Mouse (Mus musculus) hindbrain, embryonic 14.5 days (tissue): ENCODE measurements around the gene Muc13. TPM values are rescaled to one million over a fixed set of nuclear protein-coding genes. Genes with fewer than 3 reads are reported as not detected.
A peak's percentile ranks its signal among the peaks of the same experiment; 100 is the strongest.

Experiments used
- ATAC-seq: fragments of 200-750 bp; cut with Nextera tagmentation; 2 replicates; pipeline ENCODE4 v1.8.0; 2017; ENCODE audit warnings: moderate number of reproducible peaks, mild to moderate bottlenecking, moderate TSS enrichment, moderate library complexity; ENCODE audit not compliant: low FRiP score
- DNase-seq: peaks from one replicate; pipeline ENCODE4 v3.0.0-alpha.2; 2015; ENCODE audit warnings: low spot score
- H3K27ac ChIP-seq: fragments of 300-500 bp; sonication (generic); 2 replicates; pipeline ENCODE4 v1.5.1; 2014; ENCODE audit warnings: mild to moderate bottlenecking, moderate library complexity
- H3K27me3 ChIP-seq: fragments of 300-500 bp; sonication (generic); 2 replicates; pipeline ENCODE4 v1.6.1; 2014; ENCODE audit warnings: mild to moderate bottlenecking, low read length, mixed read lengths; ENCODE audit not compliant: control insufficient read depth, insufficient read depth
- H3K36me3 ChIP-seq: fragments of 300-500 bp; sonication (generic); replicated peaks from 2 replicates; pipeline ENCODE4 v1.6.1; 2014; ENCODE audit not compliant: control insufficient read depth, insufficient read depth
- H3K4me1 ChIP-seq: fragments of 300-500 bp; sonication (generic); replicated peaks from 2 replicates; pipeline ENCODE4 v1.6.1; 2014; ENCODE audit warnings: antibody characterized with exemption, low read length, mixed read lengths; ENCODE audit not compliant: control insufficient read depth, insufficient read depth
- H3K4me2 ChIP-seq: fragments of 300-500 bp; sonication (generic); replicated peaks from 2 replicates; pipeline ENCODE4 v1.6.1; 2014; ENCODE audit warnings: mild to moderate bottlenecking, moderate library complexity
- H3K4me3 ChIP-seq: fragments of 300-500 bp; sonication (generic); replicated peaks from 2 replicates; pipeline ENCODE4 v1.5.1; 2014; ENCODE audit warnings: mild to moderate bottlenecking, low read length
- H3K9ac ChIP-seq: fragments of 300-500 bp; sonication (generic); 2 replicates; pipeline ENCODE4 v1.6.1; 2014
- H3K9me3 ChIP-seq: fragments of 300-500 bp; sonication (generic); 2 replicates; pipeline ENCODE4 v1.6.1; 2016; ENCODE audit warnings: low read length; ENCODE audit not compliant: control insufficient read depth
- WGBS: fragments of 180-500 bp; shearing (Covaris S2); extraction: QIAGEN DNeasy Blood & Tissue Kit; methylation state at CpG from one replicate; pipeline ENCODE4 v1.1.7; 2014; 5-methylcytosine and 5-hydroxymethylcytosine counted together
- polyA plus RNA-seq: library from polyadenylated mRNA; unstranded; fragments of >200 nt; fragmentation: Nextera tagmentation; extraction: Ambion mirVana; gene quantifications from 2 replicates; pipeline ENCODE4 v1.2.1, GENCODE M21; 2014

Muc13 gene
- polyA plus RNA-seq, result not detected in 2 replicates

DNA sequence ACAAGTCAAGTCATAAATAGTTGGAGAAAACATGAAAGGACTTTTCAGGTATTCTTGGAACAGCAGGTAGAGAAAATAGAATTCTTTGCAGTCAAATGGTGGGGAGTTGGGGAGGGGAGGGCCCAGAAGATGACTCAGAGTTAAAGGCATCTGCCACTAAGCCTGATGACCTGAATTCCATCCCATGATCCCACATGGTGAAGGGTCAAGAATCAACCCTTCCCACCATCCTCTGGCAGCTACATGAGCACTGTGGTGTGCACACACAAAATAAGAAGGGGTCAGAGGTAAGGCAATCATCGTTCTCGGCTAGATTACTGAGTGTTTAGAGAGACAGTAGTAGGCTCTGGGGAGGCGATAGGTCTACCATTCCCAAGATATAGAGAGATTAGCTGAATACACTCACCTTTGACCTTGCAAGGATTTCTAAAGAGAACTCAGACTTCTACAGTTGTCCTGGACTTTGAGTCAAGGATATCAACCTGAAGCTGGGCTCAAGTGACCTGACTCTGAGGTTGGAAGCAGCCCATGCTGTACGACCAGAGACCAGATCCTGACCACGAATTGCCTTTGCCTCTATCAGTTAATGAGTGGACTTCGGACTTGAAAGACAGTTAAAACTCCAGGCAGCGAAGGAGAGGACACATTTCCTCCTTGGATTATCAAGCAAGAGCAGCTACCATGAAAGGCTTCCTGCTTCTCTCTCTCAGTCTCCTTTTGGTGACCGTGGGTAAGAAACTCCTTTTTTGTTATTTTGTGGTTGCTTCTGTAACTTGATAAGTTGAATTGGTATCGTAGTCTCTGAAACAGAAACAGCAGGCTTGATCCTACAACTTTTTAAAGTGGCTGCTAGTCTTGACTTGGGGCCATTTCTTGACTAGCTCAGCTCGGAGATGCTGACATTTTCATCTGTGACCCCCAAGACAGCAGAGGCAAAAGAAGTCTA is at the start of gene Muc13:
Gene Muc13 (plus strand): TSS at position 192 of the 946 bp plus-strand sequence.
- 90% methylated on average over 10 of the region's 10 CpGs for WGBS
- H3K4me2 ChIP-seq, result no peak within 1 kb of the TSS

DNA sequence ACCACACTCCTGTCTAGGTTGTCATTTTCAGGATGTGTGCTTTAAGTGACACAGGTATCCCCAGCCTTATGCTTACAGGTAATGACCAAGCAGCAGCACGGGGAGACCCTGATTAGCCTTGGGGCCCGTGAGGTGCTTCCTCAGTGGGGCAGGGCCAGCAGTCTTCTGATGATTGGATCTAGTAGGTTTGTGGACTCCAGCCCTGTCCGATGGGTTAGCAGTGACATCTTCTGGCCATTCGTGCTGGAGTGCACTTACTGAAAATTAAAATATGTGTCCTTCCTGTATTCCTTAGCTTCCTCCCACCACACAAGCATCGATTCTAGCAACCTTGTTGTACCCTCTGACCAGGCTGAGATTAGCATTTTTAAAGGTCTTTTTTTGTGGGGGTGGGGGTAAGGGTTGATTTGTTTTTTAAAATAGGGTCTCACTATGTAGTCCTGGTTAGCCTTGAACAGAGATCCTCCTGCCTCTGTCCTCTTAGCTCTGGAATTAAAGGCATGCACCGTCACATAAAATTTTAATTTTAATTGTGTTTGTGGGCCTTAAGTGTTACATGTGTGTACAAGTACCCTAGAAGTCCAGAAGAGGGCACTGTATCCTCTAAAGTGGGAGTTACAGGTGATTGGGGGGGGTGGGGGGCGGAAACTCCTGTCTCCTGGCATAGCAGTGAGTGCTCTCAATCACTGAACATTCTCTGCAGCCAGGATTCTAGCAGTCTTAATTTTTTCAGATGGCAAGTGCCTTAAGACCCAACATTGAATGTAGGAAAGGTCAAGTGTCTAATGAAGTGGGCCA is 49.0 kb upstream of the Muc13 start:
- no peak overlapping the region for H3K9ac ChIP-seq
- no peak overlapping the region for H3K4me2 ChIP-seq
- 58% methylated on average over 7 of the region's 7 CpGs for WGBS
- DNase-seq (peak; percentile 76), ATAC-seq (0 out of 2 replicates have a peak, but pooled peaks have one; percentile 46)
- H3K27me3 ChIP-seq, result no peaks in the 10 kb centered on the region
- no peaks in the 10 kb centered on the region for H3K36me3 ChIP-seq
- H3K27ac ChIP-seq, result no peak overlapping the region
- H3K9me3 ChIP-seq, result no peaks in the 10 kb centered on the region
- H3K4me3 ChIP-seq, result no peak overlapping the region
- H3K4me1 ChIP-seq, result peaks cover 13% of the 10 kb centered on the region; the same call in 1 of the 2 replicates

More for the DNA sequence above, at the start of gene Muc13:
- DNase-seq (no peak), ATAC-seq (no peak)
- H3K27ac ChIP-seq, result no peak within 1 kb of the TSS
- H3K36me3 ChIP-seq, result no peaks in the 10 kb centered on the region
- no peak within 1 kb of the TSS for H3K4me3 ChIP-seq
- no peaks in the 10 kb centered on the region for H3K27me3 ChIP-seq
- no peak within 1 kb of the TSS for H3K9ac ChIP-seq
- H3K4me1 ChIP-seq, result no peaks in the 10 kb centered on the region
- no peaks in the 10 kb centered on the region for H3K9me3 ChIP-seq

DNA sequence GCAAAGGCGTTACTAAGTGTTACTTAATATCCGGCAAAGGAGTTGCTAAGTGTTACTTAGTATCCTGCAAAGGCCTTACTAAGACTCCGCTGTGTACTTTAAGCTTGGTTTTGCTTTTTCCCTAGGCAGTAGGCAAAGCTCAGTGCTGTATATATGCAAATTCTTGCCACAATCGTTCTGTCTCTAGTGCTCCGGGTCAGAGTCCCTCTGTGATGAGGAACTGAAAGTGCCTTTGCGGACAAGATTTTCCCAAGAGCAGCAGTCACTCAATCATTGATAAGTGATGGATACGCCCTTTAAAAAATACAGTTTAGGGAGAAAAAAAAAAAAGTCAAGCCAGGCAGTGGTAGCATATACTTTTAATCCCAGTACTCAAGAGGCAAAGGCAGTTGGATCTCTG is 48.4 kb upstream of the Muc13 start:
- H3K27ac ChIP-seq, result no peak overlapping the region
- WGBS, result 85% methylated on average over 7 of the region's 7 CpGs

DNA sequence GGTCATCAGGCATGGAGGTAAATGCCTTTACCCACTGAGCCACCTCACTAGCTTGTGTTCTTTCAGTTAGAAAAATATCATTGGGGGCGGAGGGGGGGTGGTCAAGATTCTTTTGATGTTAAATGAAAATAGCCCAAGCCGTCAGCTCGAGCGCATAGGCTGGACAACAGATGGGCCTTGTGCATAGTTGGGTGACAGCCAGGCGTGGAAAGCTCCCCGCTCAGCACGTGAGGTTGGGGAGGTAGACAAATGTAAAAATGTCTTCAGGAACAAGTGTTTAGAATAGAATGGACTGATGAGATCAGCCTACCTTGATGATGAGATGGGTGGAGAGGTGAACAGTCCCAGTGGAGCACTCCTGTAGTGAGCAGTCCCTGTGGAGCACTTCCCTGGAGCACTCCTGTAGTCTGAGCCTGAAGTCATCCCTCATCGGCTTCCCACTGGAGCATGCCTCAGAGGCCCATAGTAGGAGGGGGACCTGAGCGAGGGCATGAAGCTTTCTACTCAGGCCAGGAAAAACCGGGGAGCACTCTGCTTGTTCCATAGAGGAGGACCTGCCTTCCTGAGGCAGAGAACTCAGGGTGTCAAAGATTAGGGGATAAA is 47.7 kb upstream of the Muc13 start:
- 73% methylated on average over 10 of the region's 10 CpGs for WGBS
- Histone ChIP-seq H3K27me3 (no peaks in the 10 kb centered on the region), H3K4me1 (peaks cover 10% of the 10 kb centered on the region; the same call in 1 of the 2 replicates), H3K27ac (no peak overlapping the region), H3K9me3 (no peaks in the 10 kb centered on the region), H3K4me2 (no peak overlapping the region), H3K4me3 (no peak overlapping the region), H3K9ac (no peak overlapping the region), H3K36me3 (no peaks in the 10 kb centered on the region)
- DNase-seq (no peak), ATAC-seq (no peak)

More for the DNA sequence above, 48.4 kb upstream of the Muc13 start:
- ATAC-seq (no peak), DNase-seq (no peak)
- no peaks in the 10 kb centered on the region for H3K27me3 ChIP-seq
- H3K4me1 ChIP-seq, result peaks cover 13% of the 10 kb centered on the region; the same call in 1 of the 2 replicates
- H3K9me3 ChIP-seq, result no peaks in the 10 kb centered on the region
- H3K4me3 ChIP-seq, result no peak overlapping the region
- H3K4me2 ChIP-seq, result no peak overlapping the region
- H3K9ac ChIP-seq, result no peak overlapping the region
- H3K36me3 ChIP-seq, result no peaks in the 10 kb centered on the region

DNA sequence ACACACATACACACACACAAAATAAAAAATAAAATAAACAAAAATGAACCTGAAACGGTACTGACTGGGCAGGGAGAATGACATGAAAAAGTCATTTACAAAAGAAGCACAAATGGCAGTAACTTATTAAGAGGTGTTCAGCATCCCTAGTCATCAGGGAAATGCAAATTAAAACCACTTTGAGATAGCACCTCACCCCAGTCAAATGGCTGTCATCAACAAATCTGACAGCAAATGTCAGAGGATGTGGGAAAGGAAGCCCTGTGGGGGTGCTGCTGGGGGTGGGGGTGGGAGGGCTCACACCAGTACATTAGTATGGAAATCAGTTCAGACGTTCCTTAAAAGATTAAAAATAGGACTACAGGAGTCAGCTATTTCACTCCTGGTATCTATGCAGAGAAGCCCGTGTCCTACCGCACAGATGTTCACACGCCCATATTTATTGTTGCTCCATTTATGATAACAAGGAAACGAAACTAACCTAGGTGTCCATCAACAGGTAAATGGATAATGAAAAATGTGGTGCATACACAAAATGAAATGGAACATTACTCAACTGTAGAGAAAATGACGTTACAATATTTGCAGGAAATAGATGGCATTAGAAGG is 46.4 kb upstream of the Muc13 start:
- no peak overlapping the region for H3K9ac ChIP-seq
- H3K4me3 ChIP-seq, result no peak overlapping the region
- H3K36me3 ChIP-seq, result 0 out of 2 replicates have a peak, but pooled peaks cover 3% of the 10 kb centered on the region
- DNase-seq, result no peak
- no peak overlapping the region for H3K27ac ChIP-seq
- H3K4me1 ChIP-seq, result no peaks in the 10 kb centered on the region
- no peak for ATAC-seq
- H3K4me2 ChIP-seq, result no peak overlapping the region
- no peaks in the 10 kb centered on the region for H3K9me3 ChIP-seq
- WGBS, result 61% methylated on average over 7 of the region's 7 CpGs
- no peaks in the 10 kb centered on the region for H3K27me3 ChIP-seq

DNA sequence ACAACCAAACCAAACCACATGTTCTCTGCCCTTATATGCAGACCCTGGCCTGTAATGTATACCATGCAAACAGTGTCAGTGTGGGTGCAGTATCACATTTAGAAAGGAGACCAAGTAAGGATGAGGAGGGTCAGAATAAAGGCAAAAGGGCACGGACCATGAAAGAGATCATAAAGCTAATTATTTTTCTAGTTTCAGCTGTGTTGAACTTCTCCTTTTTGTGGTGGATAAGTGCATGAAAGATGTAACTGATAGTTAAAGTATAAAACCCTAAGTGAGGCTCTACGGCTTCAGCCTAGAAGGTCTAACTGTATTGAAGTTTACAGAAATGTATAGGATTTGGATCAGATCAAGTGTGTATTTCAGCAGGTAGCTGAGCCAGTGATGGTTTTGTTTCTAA is 45.8 kb upstream of the Muc13 start:
- ATAC-seq, result no peak

DNA sequence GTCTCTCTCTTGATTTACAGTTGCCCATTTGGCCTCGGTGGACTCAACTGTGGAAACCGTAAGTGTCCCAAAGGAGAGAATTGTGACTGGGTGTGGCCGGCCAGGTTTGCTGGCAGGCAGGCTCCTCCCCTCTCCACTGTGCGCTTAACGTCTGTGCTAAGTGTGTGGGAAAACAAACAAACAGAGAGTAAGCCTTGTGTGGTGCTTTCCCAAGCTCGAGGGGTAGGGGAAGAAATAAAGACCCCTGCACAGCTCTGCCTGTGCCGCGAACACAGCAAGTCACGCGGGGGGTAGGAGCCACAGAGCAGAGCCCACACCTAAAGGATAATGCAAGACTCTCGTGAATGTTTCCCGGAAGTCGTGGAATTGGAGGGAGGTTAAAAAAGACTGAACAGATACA is 42.7 kb upstream of the Muc13 start:
- no peaks in the 10 kb centered on the region for H3K4me1 ChIP-seq
- ATAC-seq (no peak), DNase-seq (no peak)
- no peak overlapping the region for H3K9ac ChIP-seq
- no peaks in the 10 kb centered on the region for H3K27me3 ChIP-seq
- WGBS, result 47% methylated on average over 13 of the region's 13 CpGs
- no peak overlapping the region for H3K4me3 ChIP-seq
- H3K27ac ChIP-seq, result no peak overlapping the region
- no peaks in the 10 kb centered on the region for H3K9me3 ChIP-seq
- H3K4me2 ChIP-seq, result 0 out of 2 replicates have a peak overlapping the region, but pooled peaks have one; percentile 6
- H3K36me3 ChIP-seq, result 0 out of 2 replicates have a peak, but pooled peaks cover 3% of the 10 kb centered on the region

More for the DNA sequence above, 45.8 kb upstream of the Muc13 start:
- no peak overlapping the region for H3K27ac ChIP-seq
- no peaks in the 10 kb centered on the region for H3K9me3 ChIP-seq
- no peak for DNase-seq
- no peak overlapping the region for H3K4me2 ChIP-seq
- 0 out of 2 replicates have a peak, but pooled peaks cover 3% of the 10 kb centered on the region for H3K36me3 ChIP-seq
- 88% methylated on average over 2 of the region's 2 CpGs for WGBS
- H3K27me3 ChIP-seq, result no peaks in the 10 kb centered on the region
- H3K4me1 ChIP-seq, result no peaks in the 10 kb centered on the region
- H3K9ac ChIP-seq, result no peak overlapping the region
- H3K4me3 ChIP-seq, result no peak overlapping the region

DNA sequence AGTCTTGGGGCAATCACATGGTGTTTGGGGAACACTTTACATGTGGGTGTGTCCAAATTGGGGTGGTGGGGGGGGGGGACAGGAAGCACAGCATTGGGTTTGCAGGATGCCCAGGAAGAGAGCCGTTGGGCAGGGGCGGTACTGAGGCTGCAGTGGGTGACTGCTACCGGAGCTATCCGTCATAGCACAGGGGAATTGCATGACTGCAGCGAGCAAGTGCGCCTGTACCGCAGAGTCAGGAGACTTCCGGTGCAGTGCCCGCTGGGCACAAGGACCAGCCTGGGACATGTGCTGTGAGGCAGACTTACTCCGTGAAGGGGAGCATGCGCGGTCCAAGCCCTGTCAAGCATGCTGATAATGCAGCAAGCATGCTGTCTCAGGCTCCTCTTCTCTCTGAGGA is 42.2 kb upstream of the Muc13 start:
- no peaks in the 10 kb centered on the region for H3K9me3 ChIP-seq
- H3K4me1 ChIP-seq, result no peaks in the 10 kb centered on the region
- 75% methylated on average over 12 of the region's 12 CpGs for WGBS
- H3K9ac ChIP-seq, result no peak overlapping the region
- no peaks in the 10 kb centered on the region for H3K27me3 ChIP-seq
- 0 out of 2 replicates have a peak, but pooled peaks cover 3% of the 10 kb centered on the region for H3K36me3 ChIP-seq
- no peak overlapping the region for H3K4me3 ChIP-seq
- no peak for DNase-seq
- H3K4me2 ChIP-seq, result 0 out of 2 replicates have a peak overlapping the region, but pooled peaks have one; percentile 6
- no peak for ATAC-seq
- no peak overlapping the region for H3K27ac ChIP-seq
